Mouse (Mus musculus): ENCODE measurements around the gene Cd200r3. TPM values are rescaled to one million over a fixed set of nuclear protein-coding genes. Genes with fewer than 3 reads are reported as not detected.

Cd200r3 gene
- polyA plus RNA-seq, 1 experiment: 0.38 TPM

GRCm38 (mm10) chr16:44984925-44985324, 41.4 kb downstream of the Cd200r3 start:
- no peak for TF ChIP-seq POLR2A (IDR thresholded peaks at IDR 0.05; ENCODE audit: control insufficient read depth, extremely low read depth, insufficient read depth, low read length, poor library complexity)
- no peak for TF ChIP-seq CTCF (IDR thresholded peaks at IDR 0.05; ENCODE audit: borderline replicate concordance, control insufficient read depth, extremely low read depth, insufficient read depth, low read length, poor library complexity)
- H3K4me3 ChIP-seq (ENCODE audit: control insufficient read depth, insufficient read depth, low read length): no peak overlapping the region
- H3K36me3 ChIP-seq (ENCODE audit: control insufficient read depth, insufficient read depth, low read length): no peaks in the 10 kb centered on the region
- DNase-seq: no peak
- H3K4me1 ChIP-seq (replicated peaks; ENCODE audit: control insufficient read depth, insufficient read depth, low read length): no peaks in the 10 kb centered on the region
- no peak overlapping the region for H3K27ac ChIP-seq (ENCODE audit: control insufficient read depth, insufficient read depth, low read length)
- H3K27me3 ChIP-seq (ENCODE audit: control insufficient read depth, insufficient read depth, low read length): no peaks in the 10 kb centered on the region
- 82% methylated on average over 3 of the region's 3 CpGs for WGBS

DNA sequence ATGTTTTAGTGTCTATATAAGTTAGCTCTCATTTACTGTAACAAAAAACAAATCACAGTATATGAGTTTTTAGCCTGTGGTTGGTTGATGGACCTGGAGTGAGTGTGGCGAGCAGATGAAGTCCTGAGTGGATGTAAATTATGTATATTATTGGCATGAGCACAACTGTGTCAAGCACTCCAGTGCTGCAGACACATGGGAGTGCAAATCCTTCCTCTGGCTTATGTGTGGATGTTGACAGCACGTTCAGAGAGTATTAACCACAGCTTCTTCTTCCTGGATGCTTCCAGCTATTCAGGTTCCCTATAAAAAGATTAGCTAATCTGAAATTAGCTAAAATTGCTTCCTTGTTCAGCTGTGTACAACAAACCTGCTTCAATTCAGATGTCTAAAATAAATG, 42.6 kb downstream of the Cd200r3 start:
- WGBS: 55% methylated on average over 2 of the region's 2 CpGs
- H3K4me1 ChIP-seq (replicated peaks; ENCODE audit: control insufficient read depth, insufficient read depth, low read length): no peaks in the 10 kb centered on the region
- H3K27me3 ChIP-seq (ENCODE audit: control insufficient read depth, insufficient read depth, low read length): no peaks in the 10 kb centered on the region
- no peak overlapping the region for H3K27ac ChIP-seq (ENCODE audit: control insufficient read depth, insufficient read depth, low read length)
- H3K36me3 ChIP-seq (ENCODE audit: control insufficient read depth, insufficient read depth, low read length): no peaks in the 10 kb centered on the region
- TF ChIP-seq CTCF (IDR thresholded peaks at IDR 0.05; ENCODE audit: borderline replicate concordance, control insufficient read depth, extremely low read depth, insufficient read depth, low read length, poor library complexity): no peak
- TF ChIP-seq POLR2A (IDR thresholded peaks at IDR 0.05; ENCODE audit: control insufficient read depth, extremely low read depth, insufficient read depth, low read length, poor library complexity): no peak
- no peak overlapping the region for H3K4me3 ChIP-seq (ENCODE audit: control insufficient read depth, insufficient read depth, low read length)
- DNase-seq: no peak

DNA sequence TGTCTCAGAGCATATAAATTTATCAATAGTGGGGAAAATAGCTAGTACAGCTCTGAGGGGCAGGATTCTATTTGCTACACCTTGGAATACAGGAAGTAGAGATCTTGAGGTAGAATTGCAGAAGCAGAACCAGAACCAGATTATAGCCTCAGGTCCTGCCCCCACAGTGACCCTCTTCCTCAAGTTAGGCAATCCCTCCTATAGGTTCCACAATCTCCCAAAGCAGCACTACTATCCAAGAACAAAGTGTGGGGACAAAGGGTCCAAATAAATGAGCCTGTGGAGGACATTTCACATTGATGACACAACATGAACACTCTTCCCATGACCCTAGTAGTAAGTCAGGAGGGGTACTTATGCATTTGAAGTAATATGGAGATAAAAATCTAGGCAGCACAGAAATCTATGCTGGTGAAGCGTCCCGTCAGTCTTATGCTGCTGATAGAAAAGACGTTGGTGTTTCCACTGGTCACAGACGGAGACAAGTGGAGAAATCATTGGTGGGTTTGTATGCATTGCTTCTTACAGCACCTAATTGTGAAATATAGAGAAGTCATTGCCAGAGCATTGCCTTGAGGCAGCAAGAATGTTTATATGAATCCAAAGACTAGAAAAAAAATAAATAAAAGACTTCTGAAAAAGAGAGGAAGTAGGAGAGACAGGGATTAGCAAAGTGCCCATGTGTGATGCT, 45.3 kb downstream of the Cd200r3 start:
- 93% methylated on average over 4 of the region's 4 CpGs for WGBS
- no peak for DNase-seq
- H3K36me3 ChIP-seq (ENCODE audit: control insufficient read depth, insufficient read depth, low read length): no peaks in the 10 kb centered on the region
- H3K4me1 ChIP-seq (replicated peaks; ENCODE audit: control insufficient read depth, insufficient read depth, low read length): no peaks in the 10 kb centered on the region
- no peak overlapping the region for H3K4me3 ChIP-seq (ENCODE audit: control insufficient read depth, insufficient read depth, low read length)
- TF ChIP-seq CTCF (IDR thresholded peaks at IDR 0.05; ENCODE audit: borderline replicate concordance, control insufficient read depth, extremely low read depth, insufficient read depth, low read length, poor library complexity) (no peak), POLR2A (IDR thresholded peaks at IDR 0.05; ENCODE audit: control insufficient read depth, extremely low read depth, insufficient read depth, low read length, poor library complexity) (no peak)
- no peaks in the 10 kb centered on the region for H3K27me3 ChIP-seq (ENCODE audit: control insufficient read depth, insufficient read depth, low read length)
- H3K27ac ChIP-seq (ENCODE audit: control insufficient read depth, insufficient read depth, low read length): no peak overlapping the region

DNA sequence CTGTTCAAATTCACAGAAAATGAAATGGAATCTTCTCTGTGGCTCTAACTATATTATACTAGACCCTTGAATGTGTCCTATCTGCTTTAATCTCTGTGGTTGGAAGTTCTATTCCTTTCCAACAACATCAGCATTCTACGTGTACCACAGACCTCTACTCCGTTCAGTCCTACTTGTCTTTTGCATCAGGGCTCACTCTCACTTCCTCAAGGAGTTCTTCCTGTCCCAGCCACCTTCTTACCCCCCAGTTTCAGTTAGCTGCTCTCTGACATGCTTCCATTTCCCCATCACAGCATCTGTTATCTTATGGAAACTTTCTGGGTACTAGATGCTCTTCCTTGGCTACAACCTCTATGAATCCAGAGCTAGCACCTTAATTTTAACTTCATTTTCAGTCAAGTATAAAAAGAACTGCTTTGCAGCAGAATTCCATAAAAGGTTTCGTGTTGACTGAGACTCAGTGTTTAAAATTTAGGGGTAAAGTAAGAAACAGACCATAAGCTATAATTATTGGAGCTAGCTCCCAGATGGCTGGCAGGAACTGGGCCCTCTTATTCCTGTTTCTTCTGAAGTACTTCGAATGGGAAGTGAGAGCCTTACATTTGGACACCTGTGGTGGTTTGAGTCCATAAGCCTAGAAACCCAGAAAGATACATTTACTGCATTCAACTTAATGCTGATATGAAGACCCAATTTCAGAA, 50.0 kb downstream of the Cd200r3 start:
- no peaks in the 10 kb centered on the region for H3K27me3 ChIP-seq (ENCODE audit: control insufficient read depth, insufficient read depth, low read length)
- no peak overlapping the region for H3K27ac ChIP-seq (ENCODE audit: control insufficient read depth, insufficient read depth, low read length)
- no peak overlapping the region for H3K4me3 ChIP-seq (ENCODE audit: control insufficient read depth, insufficient read depth, low read length)
- TF ChIP-seq POLR2A (IDR thresholded peaks at IDR 0.05; ENCODE audit: control insufficient read depth, extremely low read depth, insufficient read depth, low read length, poor library complexity) (no peak), CTCF (IDR thresholded peaks at IDR 0.05; ENCODE audit: borderline replicate concordance, control insufficient read depth, extremely low read depth, insufficient read depth, low read length, poor library complexity) (no peak)
- WGBS: 70% methylated on average over 4 of the region's 4 CpGs
- no peaks in the 10 kb centered on the region for H3K4me1 ChIP-seq (replicated peaks; ENCODE audit: control insufficient read depth, insufficient read depth, low read length)
- DNase-seq: no peak
- no peaks in the 10 kb centered on the region for H3K36me3 ChIP-seq (ENCODE audit: control insufficient read depth, insufficient read depth, low read length)

DNA sequence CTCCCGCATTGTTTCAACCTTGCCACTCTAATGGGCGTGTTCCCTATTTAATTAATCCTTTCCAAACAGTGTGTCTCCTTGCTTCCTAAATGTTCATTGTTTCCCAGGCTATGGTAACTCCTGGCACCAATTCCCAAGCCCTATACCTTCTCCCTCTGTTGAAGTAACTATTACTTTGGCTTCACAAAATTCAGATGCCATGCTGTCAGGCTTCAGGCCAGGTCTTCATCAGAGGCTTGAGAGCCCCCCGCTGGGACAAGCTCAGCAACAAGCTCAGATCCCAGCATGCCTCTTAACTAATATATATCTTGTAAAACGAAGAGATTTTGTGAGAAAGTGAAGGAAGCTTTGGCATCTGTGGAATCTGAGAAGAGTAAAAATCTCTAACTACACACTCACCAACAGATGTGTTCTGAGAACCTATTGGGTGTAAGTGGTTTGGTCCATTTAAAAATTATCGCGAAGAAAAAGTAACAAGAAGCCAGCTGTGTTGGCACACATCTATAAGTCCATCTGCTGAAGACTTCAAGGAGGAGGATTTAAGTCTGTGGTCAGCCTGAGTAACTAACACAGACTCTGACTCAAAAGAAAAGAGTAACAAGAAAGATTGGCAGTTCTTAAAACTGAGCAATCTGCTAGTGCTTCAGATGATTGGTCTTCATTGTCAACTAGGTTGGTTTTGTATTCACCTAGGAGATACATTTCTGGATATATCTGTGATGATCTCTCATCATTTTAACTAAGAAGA, 50.9 kb downstream of the Cd200r3 start:
- Histone ChIP-seq H3K4me1 (replicated peaks; ENCODE audit: control insufficient read depth, insufficient read depth, low read length) (no peaks in the 10 kb centered on the region), H3K27ac (ENCODE audit: control insufficient read depth, insufficient read depth, low read length) (no peak overlapping the region), H3K4me3 (ENCODE audit: control insufficient read depth, insufficient read depth, low read length) (no peak overlapping the region), H3K36me3 (ENCODE audit: control insufficient read depth, insufficient read depth, low read length) (no peaks in the 10 kb centered on the region), H3K27me3 (ENCODE audit: control insufficient read depth, insufficient read depth, low read length) (no peaks in the 10 kb centered on the region)
- TF ChIP-seq CTCF (IDR thresholded peaks at IDR 0.05; ENCODE audit: borderline replicate concordance, control insufficient read depth, extremely low read depth, insufficient read depth, low read length, poor library complexity) (no peak), POLR2A (IDR thresholded peaks at IDR 0.05; ENCODE audit: control insufficient read depth, extremely low read depth, insufficient read depth, low read length, poor library complexity) (no peak)
- DNase-seq: no peak
- WGBS: 95% methylated on average over 6 of the region's 6 CpGs

DNA sequence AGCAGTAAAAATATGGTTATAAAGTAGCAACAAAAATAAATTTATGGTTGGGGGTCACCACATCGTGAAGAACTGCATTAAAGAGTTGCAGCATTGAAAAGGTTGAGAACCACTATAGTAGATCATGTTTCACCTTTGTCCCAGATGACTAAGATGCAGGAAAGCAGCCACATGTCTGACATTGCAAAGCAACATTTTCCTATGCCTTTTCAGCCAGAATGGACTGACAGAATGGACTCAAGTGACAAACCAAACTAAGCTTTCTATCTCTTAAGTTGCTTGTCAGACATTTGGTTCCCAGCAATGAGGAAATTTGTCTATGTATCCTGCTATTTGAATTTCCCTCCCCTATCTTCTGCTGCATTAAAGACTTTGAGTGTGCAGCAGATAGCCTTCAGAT, 51.6 kb downstream of the Cd200r3 start:
- 81% methylated on average over 1 of the region's 1 CpGs for WGBS
- Histone ChIP-seq H3K4me1 (replicated peaks; ENCODE audit: control insufficient read depth, insufficient read depth, low read length) (no peaks in the 10 kb centered on the region), H3K27ac (ENCODE audit: control insufficient read depth, insufficient read depth, low read length) (no peak overlapping the region), H3K4me3 (ENCODE audit: control insufficient read depth, insufficient read depth, low read length) (no peak overlapping the region), H3K36me3 (ENCODE audit: control insufficient read depth, insufficient read depth, low read length) (no peaks in the 10 kb centered on the region), H3K27me3 (ENCODE audit: control insufficient read depth, insufficient read depth, low read length) (no peaks in the 10 kb centered on the region)
- TF ChIP-seq POLR2A (IDR thresholded peaks at IDR 0.05; ENCODE audit: control insufficient read depth, extremely low read depth, insufficient read depth, low read length, poor library complexity) (no peak), CTCF (IDR thresholded peaks at IDR 0.05; ENCODE audit: borderline replicate concordance, control insufficient read depth, extremely low read depth, insufficient read depth, low read length, poor library complexity) (no peak)
- no peak for DNase-seq
